Mouse (Mus musculus): Measurements from ENCODE around the gene Kctd19. TPM values are rescaled to one million over a fixed set of nuclear protein-coding genes. Genes with fewer than 3 reads are reported as not detected.

Gene Kctd19
- polyA plus RNA-seq, 1 experiment from 2014 or later: 0.12 TPM

- no peaks in the 10 kb centered on the region for H3K36me3 ChIP-seq
- no peak for DNase-seq (ENCODE audit: low spot score)
- 71% methylated on average over 7 of the region's 7 CpGs for whole genome bisulfite sequencing
- no peak overlapping the region for H3K27ac ChIP-seq
- H3K4me1 ChIP-seq (replicated peaks): peaks cover 3% of the 10 kb centered on the region
- peaks cover 15% of the 10 kb centered on the region for H3K27me3 ChIP-seq (ENCODE audit: insufficient read depth, poor library complexity, severe bottlenecking)
- no peaks in the 10 kb centered on the region for H3K9me3 ChIP-seq
- no peak overlapping the region for H3K4me3 ChIP-seq
These were observed 5.0 kb downstream of the Kctd19 start for GRCm38 (mm10) chr8:105408331-105408730.

GRCm38 (mm10) chr8:105406416-105406815 is 6.9 kb downstream of the Kctd19 start:
- Histone ChIP-seq H3K27ac (no peak overlapping the region), H3K27me3 (ENCODE audit: insufficient read depth, poor library complexity, severe bottlenecking) (no peaks in the 10 kb centered on the region), H3K4me1 (replicated peaks) (no peaks in the 10 kb centered on the region), H3K4me3 (no peak overlapping the region), H3K36me3 (no peaks in the 10 kb centered on the region), H3K9me3 (no peaks in the 10 kb centered on the region)
- WGBS: 84% methylated on average over 10 of the region's 10 CpGs
- no peak for DNase-seq (ENCODE audit: low spot score)

DNA sequence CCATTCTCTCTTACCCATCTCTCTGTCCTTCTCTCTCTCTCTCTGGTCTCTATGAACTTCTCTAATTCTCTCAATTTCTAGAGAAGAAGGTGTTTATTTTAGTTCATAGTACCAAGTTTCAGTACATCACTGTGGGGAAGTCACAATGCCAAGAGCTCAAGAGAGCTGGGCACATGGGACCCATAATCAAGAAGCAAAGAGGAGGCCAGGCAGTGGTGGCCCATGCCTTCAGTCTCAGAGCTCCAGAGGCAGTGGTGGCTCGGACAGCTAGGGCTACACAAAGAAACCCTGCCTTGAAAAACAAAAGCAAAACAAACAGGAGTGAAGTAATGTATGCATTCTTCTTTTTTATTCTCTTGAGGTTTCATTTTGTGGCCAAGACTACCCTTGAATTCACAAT is 8.8 kb downstream of the Kctd19 start:
- no peaks in the 10 kb centered on the region for H3K27me3 ChIP-seq (ENCODE audit: insufficient read depth, poor library complexity, severe bottlenecking)
- H3K27ac ChIP-seq: no peak overlapping the region
- WGBS: 49% methylated on average over 1 of the region's 1 CpGs
- no peaks in the 10 kb centered on the region; the same call in 1 of the 2 replicates for H3K4me1 ChIP-seq (replicated peaks)
- no peak for DNase-seq (ENCODE audit: low spot score)
- no peaks in the 10 kb centered on the region for H3K36me3 ChIP-seq
- H3K4me3 ChIP-seq: no peak overlapping the region
- H3K9me3 ChIP-seq: peaks cover 3% of the 10 kb centered on the region; the same call in 1 of the 2 replicates

DNA sequence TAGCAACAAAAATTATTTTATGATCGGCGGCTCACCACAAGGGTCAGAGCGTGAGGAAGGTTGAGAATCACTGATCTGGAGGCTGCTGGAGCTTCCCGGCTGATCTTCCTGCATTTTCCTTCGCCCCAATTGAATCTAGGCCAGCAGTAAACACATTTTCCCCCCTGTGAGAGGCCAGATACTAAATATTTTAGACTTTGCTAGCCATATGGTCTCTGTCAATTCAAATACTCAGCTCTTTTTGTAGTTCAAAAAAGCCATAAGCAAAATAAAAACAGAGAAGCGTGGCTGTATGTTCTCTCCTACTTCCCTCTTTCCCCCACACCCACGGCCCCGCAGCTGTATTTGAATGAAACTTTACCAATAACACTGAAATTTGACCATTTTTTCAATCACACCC is 9.8 kb downstream of the Kctd19 start:
- no peaks in the 10 kb centered on the region for H3K27me3 ChIP-seq (ENCODE audit: insufficient read depth, poor library complexity, severe bottlenecking)
- peaks cover 3% of the 10 kb centered on the region; the same call in 1 of the 2 replicates for H3K9me3 ChIP-seq
- WGBS: 94% methylated on average over 8 of the region's 8 CpGs
- H3K4me3 ChIP-seq: no peak overlapping the region
- DNase-seq (ENCODE audit: low spot score): no peak
- no peaks in the 10 kb centered on the region; the same call in 1 of the 2 replicates for H3K4me1 ChIP-seq (replicated peaks)
- no peak overlapping the region for H3K27ac ChIP-seq
- no peaks in the 10 kb centered on the region for H3K36me3 ChIP-seq

DNA sequence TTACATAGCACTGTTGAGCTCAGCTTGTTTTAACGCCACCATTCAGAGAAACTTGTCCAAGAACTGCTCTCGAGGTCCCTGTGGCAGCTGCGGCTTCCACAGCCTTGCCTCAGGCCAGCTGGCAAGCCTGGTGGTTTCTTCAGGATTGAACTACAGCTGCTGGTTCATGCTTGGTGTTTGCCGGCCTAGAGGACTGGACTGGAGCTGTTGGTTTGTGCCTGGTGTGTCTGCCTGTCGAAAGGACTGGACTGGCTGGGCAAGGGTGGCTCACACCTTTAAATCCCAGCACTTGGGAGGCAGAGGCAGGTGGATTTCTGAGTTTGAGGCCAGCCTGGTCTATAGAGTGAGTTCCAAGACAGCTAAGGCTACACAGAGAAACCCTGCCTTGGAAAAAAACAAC is 13.3 kb downstream of the Kctd19 start:
- no peak overlapping the region for H3K4me3 ChIP-seq
- H3K9me3 ChIP-seq: peaks cover 3% of the 10 kb centered on the region; the same call in 1 of the 2 replicates
- no peak overlapping the region for H3K27ac ChIP-seq
- DNase-seq (ENCODE audit: low spot score): no peak
- no peaks in the 10 kb centered on the region for H3K27me3 ChIP-seq (ENCODE audit: insufficient read depth, poor library complexity, severe bottlenecking)
- no peaks in the 10 kb centered on the region for H3K36me3 ChIP-seq
- WGBS: 91% methylated on average over 5 of the region's 5 CpGs
- H3K4me1 ChIP-seq (replicated peaks): peaks cover 4% of the 10 kb centered on the region; the same call in 1 of the 2 replicates

GRCm38 (mm10) chr8:105397747-105398146 is 15.6 kb downstream of the Kctd19 start:
- DNase-seq (ENCODE audit: low spot score): no peak
- H3K27ac ChIP-seq: no peak overlapping the region
- 39% methylated on average over 3 of the region's 3 CpGs for WGBS
- H3K4me1 ChIP-seq (replicated peaks): peaks cover 4% of the 10 kb centered on the region; the same call in 1 of the 2 replicates
- H3K36me3 ChIP-seq: no peaks in the 10 kb centered on the region
- H3K27me3 ChIP-seq (ENCODE audit: insufficient read depth, poor library complexity, severe bottlenecking): no peaks in the 10 kb centered on the region
- H3K4me3 ChIP-seq: no peak overlapping the region
- H3K9me3 ChIP-seq: peaks cover 3% of the 10 kb centered on the region; the same call in 1 of the 2 replicates

DNA sequence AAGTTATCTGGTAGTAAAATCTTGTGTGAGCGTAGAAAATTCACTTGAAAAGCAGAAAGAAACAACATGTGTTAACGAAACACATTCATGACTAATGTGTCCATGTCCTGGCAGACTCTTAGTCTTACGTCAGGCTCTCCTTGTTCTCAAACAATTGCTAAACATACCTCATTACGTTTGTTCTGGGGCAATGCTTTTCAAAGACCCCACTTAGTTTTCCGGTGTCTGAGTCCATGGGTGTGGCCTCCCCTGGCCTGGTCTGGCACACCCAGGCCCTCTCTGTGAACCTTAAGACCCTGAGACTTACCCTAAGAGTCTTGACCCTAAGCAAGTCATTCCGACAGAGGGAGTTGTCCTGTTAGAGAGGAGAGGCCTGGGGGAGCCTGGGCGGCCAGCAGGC is 19.4 kb downstream of the Kctd19 start:
- 72% methylated on average over 7 of the region's 7 CpGs for WGBS
- no peak for DNase-seq (ENCODE audit: low spot score)
- H3K4me1 ChIP-seq (replicated peaks): 0 out of 2 replicates have a peak, but pooled peaks cover 4% of the 10 kb centered on the region

GRCm38 (mm10) chr8:105393089-105393787 is 20.1 kb downstream of the Kctd19 start:
- H3K4me1 ChIP-seq (replicated peaks): peaks cover 11% of the 10 kb centered on the region; the same call in 1 of the 2 replicates
- no peak overlapping the region for H3K4me3 ChIP-seq
- no peaks in the 10 kb centered on the region for H3K9me3 ChIP-seq
- no peaks in the 10 kb centered on the region for H3K27me3 ChIP-seq (ENCODE audit: insufficient read depth, poor library complexity, severe bottlenecking)
- no peak overlapping the region for H3K27ac ChIP-seq
- no peaks in the 10 kb centered on the region for H3K36me3 ChIP-seq
- WGBS: 89% methylated on average over 12 of the region's 12 CpGs
- no peak for DNase-seq (ENCODE audit: low spot score)

More for the DNA sequence above, 19.4 kb downstream of the Kctd19 start:
- Histone ChIP-seq H3K9me3 (no peaks in the 10 kb centered on the region), H3K36me3 (no peaks in the 10 kb centered on the region), H3K4me3 (no peak overlapping the region), H3K27ac (peak overlapping the region; percentile 18; the same call in 1 of the 2 replicates), H3K27me3 (ENCODE audit: insufficient read depth, poor library complexity, severe bottlenecking) (no peaks in the 10 kb centered on the region)

DNA sequence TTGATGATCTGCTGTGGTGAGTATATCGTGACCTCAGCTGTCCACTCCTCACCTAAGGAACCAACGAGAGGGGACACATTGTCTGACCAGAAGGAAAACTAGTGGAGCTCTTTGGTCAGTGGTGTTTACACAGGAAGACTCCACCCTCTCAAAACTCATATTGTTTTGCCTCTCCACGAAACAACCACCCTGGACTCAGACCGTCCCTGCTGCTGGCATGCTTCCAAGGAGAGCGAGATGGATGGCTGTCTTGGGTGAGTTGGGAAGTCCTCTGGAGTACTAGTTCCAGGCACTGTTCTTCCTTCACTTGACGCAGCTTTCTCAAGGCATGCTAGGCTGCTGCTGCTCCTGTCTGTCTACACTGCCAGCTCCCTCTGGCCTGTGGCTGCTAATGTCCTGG is 24.2 kb downstream of the Kctd19 start:
- 90% methylated on average over 6 of the region's 6 CpGs for WGBS
- no peak overlapping the region for H3K4me3 ChIP-seq
- H3K4me1 ChIP-seq (replicated peaks): peaks cover 14% of the 10 kb centered on the region; the same call in 1 of the 2 replicates
- H3K9me3 ChIP-seq: no peaks in the 10 kb centered on the region
- no peaks in the 10 kb centered on the region for H3K36me3 ChIP-seq
- DNase-seq (ENCODE audit: low spot score): no peak
- no peaks in the 10 kb centered on the region for H3K27me3 ChIP-seq (ENCODE audit: insufficient read depth, poor library complexity, severe bottlenecking)
- no peak overlapping the region for H3K27ac ChIP-seq

DNA sequence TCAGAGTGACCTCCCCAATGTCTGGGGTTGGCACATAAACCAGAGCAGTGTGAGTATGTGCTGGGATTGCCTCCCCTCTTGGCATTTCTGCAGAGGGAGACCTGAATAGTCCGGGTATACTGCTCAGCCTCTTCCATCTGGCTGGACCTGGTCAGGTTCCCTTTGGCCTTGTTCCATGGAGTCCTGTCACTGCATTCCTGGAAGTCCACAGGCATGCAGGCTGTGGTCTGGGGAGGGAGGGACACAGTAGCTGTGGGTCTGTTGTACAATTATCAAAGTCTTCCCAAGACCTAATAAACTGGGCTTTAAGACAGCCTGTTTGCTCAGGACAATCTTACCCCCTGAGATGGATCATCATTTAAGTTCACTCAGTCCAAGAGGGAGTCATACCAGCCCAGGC is 26.2 kb downstream of the Kctd19 start:
- no peaks in the 10 kb centered on the region for H3K27me3 ChIP-seq (ENCODE audit: insufficient read depth, poor library complexity, severe bottlenecking)
- peaks cover 14% of the 10 kb centered on the region; the same call in 1 of the 2 replicates for H3K4me1 ChIP-seq (replicated peaks)
- no peak overlapping the region for H3K4me3 ChIP-seq
- H3K9me3 ChIP-seq: no peaks in the 10 kb centered on the region
- WGBS: 57% methylated on average over 1 of the region's 1 CpGs
- H3K36me3 ChIP-seq: no peaks in the 10 kb centered on the region
- DNase-seq (ENCODE audit: low spot score): no peak
- no peak overlapping the region for H3K27ac ChIP-seq

- no peak overlapping the region for H3K4me3 ChIP-seq
- peaks cover 3% of the 10 kb centered on the region; the same call in 1 of the 2 replicates for H3K27me3 ChIP-seq (ENCODE audit: insufficient read depth, poor library complexity, severe bottlenecking)
- no peak for DNase-seq (ENCODE audit: low spot score)
- no peak overlapping the region for H3K27ac ChIP-seq
- no peaks in the 10 kb centered on the region for H3K36me3 ChIP-seq
- H3K9me3 ChIP-seq: no peaks in the 10 kb centered on the region
- WGBS: 96% methylated on average over 2 of the region's 2 CpGs
- H3K4me1 ChIP-seq (replicated peaks): peaks cover 18% of the 10 kb centered on the region; the same call in 1 of the 2 replicates
These were observed 29.2 kb downstream of the Kctd19 start for GRCm38 (mm10) chr8:105384070-105384469.

DNA sequence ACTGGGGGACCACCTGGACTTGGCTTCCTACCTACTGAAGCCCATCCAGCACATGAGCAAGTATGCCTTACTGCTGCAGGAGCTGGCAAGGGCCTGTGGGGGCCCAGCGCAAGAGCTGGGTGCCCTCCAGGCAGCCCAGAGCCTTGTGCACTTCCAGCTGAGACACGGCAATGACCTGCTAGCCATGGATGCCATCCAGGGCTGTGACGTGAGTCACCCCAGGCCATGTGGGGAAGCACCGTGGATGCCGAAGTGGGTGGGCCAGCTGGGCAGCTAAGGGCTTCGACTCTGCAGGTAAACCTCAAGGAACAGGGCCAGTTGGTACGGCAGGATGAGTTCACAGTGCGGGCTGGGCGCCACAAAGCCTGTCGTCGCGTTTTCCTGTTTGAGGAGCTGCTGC is 33.0 kb downstream of the Kctd19 start:
- H3K4me1 ChIP-seq (replicated peaks): peaks cover 10% of the 10 kb centered on the region; the same call in 1 of the 2 replicates
- no peak for DNase-seq (ENCODE audit: low spot score)
- H3K9me3 ChIP-seq: no peaks in the 10 kb centered on the region
- no peak overlapping the region for H3K4me3 ChIP-seq
- WGBS: 83% methylated on average over 12 of the region's 12 CpGs
- peaks cover 3% of the 10 kb centered on the region; the same call in 1 of the 2 replicates for H3K27me3 ChIP-seq (ENCODE audit: insufficient read depth, poor library complexity, severe bottlenecking)
- H3K27ac ChIP-seq: no peak overlapping the region
- no peaks in the 10 kb centered on the region for H3K36me3 ChIP-seq

DNA sequence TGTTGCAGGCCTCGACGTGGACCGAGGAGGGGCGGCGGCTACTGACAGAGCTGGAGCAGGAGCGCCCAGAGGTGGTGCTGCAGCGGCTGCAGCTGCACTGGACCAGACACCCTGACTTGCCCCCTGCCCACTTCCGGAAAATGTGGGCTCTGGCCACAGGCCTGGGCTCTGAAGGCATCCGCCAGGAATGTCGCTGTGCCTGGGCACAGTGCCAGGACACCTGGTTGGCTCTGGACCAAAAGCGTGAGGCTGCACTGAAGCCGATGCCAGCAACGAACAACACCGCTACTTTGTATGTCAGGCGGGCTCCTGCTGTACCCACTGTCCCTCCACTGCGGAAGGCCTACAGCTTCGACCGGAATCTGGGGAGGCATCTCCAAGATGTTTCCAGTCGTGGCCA is 34.6 kb downstream of the Kctd19 start:
- Histone ChIP-seq H3K27ac (no peak overlapping the region; the same call in 1 of the 2 replicates), H3K4me3 (no peak overlapping the region), H3K9me3 (peaks cover 8% of the 10 kb centered on the region), H3K36me3 (no peaks in the 10 kb centered on the region), H3K27me3 (ENCODE audit: insufficient read depth, poor library complexity, severe bottlenecking) (peaks cover 9% of the 10 kb centered on the region; the same call in 1 of the 2 replicates), H3K4me1 (replicated peaks) (peaks cover 20% of the 10 kb centered on the region)
- no peak for DNase-seq (ENCODE audit: low spot score)
- WGBS: 86% methylated on average over 19 of the region's 19 CpGs
